Mouse (Mus musculus): ENCODE measurements around the gene Ddx1.

GRCm38 (mm10) chr12:13255068-13255467 lies 6.1 kb upstream of the Ddx1 start:
- TF ChIP-seq UBTF (IDR thresholded peaks at IDR 0.05; ENCODE audit: low read depth, low read length) (no peak), CTCF (conservative IDR thresholded peaks at IDR 0.05 in 1 of 2, IDR thresholded peaks at IDR 0.05 in 1 of 2; ENCODE audit: low read depth in 2 of 2, low read length in 2 of 2) (no peak), CHD2 (IDR thresholded peaks at IDR 0.05; ENCODE audit: low read length) (no peak), POLR2A (IDR thresholded peaks at IDR 0.05; ENCODE audit: low read depth, low read length) (no peak)

All from CH12.LX (cell line).